Mouse (Mus musculus): ENCODE data around the gene Foxd1. TPM values are rescaled to one million over a fixed set of nuclear protein-coding genes. Genes with fewer than 3 reads are reported as not detected.

The Foxd1 gene
- total and polyA plus RNA-seq, 3 experiments = not detected

GRCm38 (mm10) chr13:98354871-98355558 lies 973 bp downstream of the Foxd1 start:
- H3K9me3 ChIP-seq (replicated peaks; ENCODE audit: low read length) = peaks cover 16% of the 10 kb centered on the region
- DNase-seq (ENCODE audit: extremely low read depth) = no peak
- no peak overlapping the region for H3K4me2 ChIP-seq (ENCODE audit: insufficient read depth, low read depth, poor library complexity, severe bottlenecking)
- H3K36me3 ChIP-seq (replicated peaks in 1 of 2; ENCODE audit: control insufficient read depth in 1 of 2, insufficient read depth in 1 of 2, low read length in 1 of 2) = no peaks in the 10 kb centered on the region
- H3K79me2 ChIP-seq (replicated peaks; ENCODE audit: control insufficient read depth, extremely low read depth, insufficient read depth, poor library complexity, severe bottlenecking) = no peaks in the 10 kb centered on the region
- dilution Hi-C loops (cut with MboI; ENCODE audit: extremely low pct_ligation_motif_present, extremely low pct_unique_long_range_greater_than_20kb, low sequenced_read_pairs) (no loop called here), in situ Hi-C loops (cut with MboI; ENCODE audit: low pct_ligation_motif_present, low pct_unique_long_range_greater_than_20kb, low sequenced_read_pairs) (no loop called here)
- H3K27ac ChIP-seq (ENCODE audit: insufficient read depth, low read depth) = no peak overlapping the region
- H3K27me3 ChIP-seq (replicated peaks) = no peaks in the 10 kb centered on the region
- no peak for TF ChIP-seq NRF1 (IDR thresholded peaks at IDR 0.05; ENCODE audit: low read depth, low read length)
- TF ChIP-seq MXI1 (IDR thresholded peaks at IDR 0.05; ENCODE audit: low read depth, low read length) = no peak
- TF ChIP-seq USF1 (IDR thresholded peaks at IDR 0.05; ENCODE audit: low read depth, low read length) = no peak
- no peak for TF ChIP-seq RAD21 (IDR thresholded peaks at IDR 0.05; ENCODE audit: low read depth, low read length)
- no peak for TF ChIP-seq CTCF (conservative IDR thresholded peaks at IDR 0.05 in 1 of 2, IDR thresholded peaks at IDR 0.05 in 1 of 2; ENCODE audit: low read depth in 2 of 2, low read length in 2 of 2)
- TF ChIP-seq MEF2A (IDR thresholded peaks at IDR 0.05; ENCODE audit: borderline replicate concordance, low read depth, low read length) = no peak
- no peak for TF ChIP-seq MYC (IDR thresholded peaks at IDR 0.05; ENCODE audit: low read depth, low read length)
- no peak for TF ChIP-seq SMC3 (IDR thresholded peaks at IDR 0.05; ENCODE audit: low read depth, low read length)
- no peak for TF ChIP-seq RCOR1 (conservative IDR thresholded peaks at IDR 0.05; ENCODE audit: low read depth, low read length)
- no peak for TF ChIP-seq PAX5 (IDR thresholded peaks at IDR 0.05; ENCODE audit: low read length)
- no peak for TF ChIP-seq E2F4 (IDR thresholded peaks at IDR 0.05; ENCODE audit: insufficient replicate concordance, low read depth, low read length)
- no peak for TF ChIP-seq USF2 (conservative IDR thresholded peaks at IDR 0.05; ENCODE audit: low read depth, low read length)
- H3K9ac ChIP-seq (ENCODE audit: insufficient read depth, low read depth) = no peak overlapping the region
- H3K4me1 ChIP-seq (ENCODE audit: control insufficient read depth in 1 of 2, insufficient read depth in 2 of 2) = peaks cover 4% of the 10 kb centered on the region in 2 experiments
- no peak overlapping the region for H3K4me3 ChIP-seq (replicated peaks in 1 of 3; ENCODE audit: low read depth in 2 of 3, low read length in 2 of 3, poor library complexity in 1 of 3)

GRCm38 (mm10) chr13:98355559-98356111 lies 1.6 kb downstream of the Foxd1 start:
- Histone ChIP-seq H3K9me3 (replicated peaks; ENCODE audit: low read length) (peaks cover 16% of the 10 kb centered on the region), H3K4me3 (replicated peaks in 1 of 3; ENCODE audit: low read depth in 2 of 3, low read length in 2 of 3, poor library complexity in 1 of 3) (no peak overlapping the region), H3K27me3 (replicated peaks) (no peaks in the 10 kb centered on the region), H3K9ac (ENCODE audit: insufficient read depth, low read depth) (no peak overlapping the region), H3K27ac (ENCODE audit: insufficient read depth, low read depth) (no peak overlapping the region), H3K4me2 (ENCODE audit: insufficient read depth, low read depth, poor library complexity, severe bottlenecking) (no peak overlapping the region), H3K79me2 (replicated peaks; ENCODE audit: control insufficient read depth, extremely low read depth, insufficient read depth, poor library complexity, severe bottlenecking) (no peaks in the 10 kb centered on the region), H3K36me3 (replicated peaks in 1 of 2; ENCODE audit: control insufficient read depth in 1 of 2, insufficient read depth in 1 of 2, low read length in 1 of 2) (no peaks in the 10 kb centered on the region), H3K4me1 (ENCODE audit: control insufficient read depth in 1 of 2, insufficient read depth in 2 of 2) (no peaks in the 10 kb centered on the region)
- dilution Hi-C loops (cut with MboI; ENCODE audit: extremely low pct_ligation_motif_present, extremely low pct_unique_long_range_greater_than_20kb, low sequenced_read_pairs) (no loop called here), in situ Hi-C loops (cut with MboI; ENCODE audit: low pct_ligation_motif_present, low pct_unique_long_range_greater_than_20kb, low sequenced_read_pairs) (no loop called here)
- no peak for DNase-seq (ENCODE audit: extremely low read depth)
- no peak for TF ChIP-seq JUND (conservative IDR thresholded peaks at IDR 0.05; ENCODE audit: low read depth, low read length)
- TF ChIP-seq ZKSCAN1 (IDR thresholded peaks at IDR 0.05; ENCODE audit: borderline replicate concordance, low read depth, low read length) = no peak
- no peak for TF ChIP-seq RCOR1 (conservative IDR thresholded peaks at IDR 0.05; ENCODE audit: low read depth, low read length)
- TF ChIP-seq EP300 (IDR thresholded peaks at IDR 0.05; ENCODE audit: low read length) = no peak
- TF ChIP-seq TBP (conservative IDR thresholded peaks at IDR 0.05; ENCODE audit: low read depth, low read length) = no peak
- TF ChIP-seq KAT2A (IDR thresholded peaks at IDR 0.05; ENCODE audit: insufficient replicate concordance, low read length) = no peak
- TF ChIP-seq MAFK (IDR thresholded peaks at IDR 0.05; ENCODE audit: insufficient replicate concordance, low read length) = no peak
- no peak for TF ChIP-seq CHD2 (IDR thresholded peaks at IDR 0.05; ENCODE audit: low read length)
- no peak for TF ChIP-seq MEF2A (IDR thresholded peaks at IDR 0.05; ENCODE audit: borderline replicate concordance, low read depth, low read length)
